Mouse (Mus musculus) erythroblast, embryonic 14.5 days (primary cell): ENCODE results near the gene S100a14.

Source experiments
- GATA1 ChIP-seq: IDR thresholded peaks from 2 replicates; pipeline ENCODE4 v1.6.1; 2012; ENCODE audit warnings: low read length, inconsistent platforms, mixed read lengths
- TAL1 ChIP-seq: IDR thresholded peaks from 3 replicates; pipeline ENCODE4 v1.6.1; 2012; ENCODE audit warnings: low read length, inconsistent platforms, mixed read lengths

GRCm38 (mm10) chr3:90493831-90494540, 32.7 kb upstream of the S100a14 start:
- TF ChIP-seq GATA1 (no peak), TAL1 (no peak)
